Mouse (Mus musculus): Measurements from ENCODE around the gene Gm11084.

Gene Gm11084

DNA sequence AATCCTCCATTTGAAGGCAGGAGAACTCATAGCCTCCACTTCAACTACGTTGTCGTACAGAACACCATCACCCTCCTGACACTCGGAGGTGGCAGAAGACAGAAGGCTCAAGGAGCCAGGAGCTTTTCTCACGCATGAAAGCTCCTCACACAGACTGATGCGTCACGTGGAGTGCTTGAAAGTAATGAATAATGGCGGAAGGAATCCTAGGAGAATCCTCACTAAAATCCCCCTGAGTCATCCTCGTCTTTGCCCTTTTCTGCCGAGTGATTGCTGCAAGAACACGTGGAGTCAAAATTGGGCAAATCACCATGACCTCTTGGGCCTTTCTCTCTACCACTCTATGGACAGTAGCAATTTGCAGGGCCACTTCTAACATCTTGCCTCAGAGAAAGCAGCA, 61.5 kb downstream of the Gm11084 start:
- DNase-seq (ENCODE audit: low read depth), result no peak
